Mouse (Mus musculus) megakaryocyte-erythroid progenitor cell, adult 5-6 weeks (primary cell): ENCODE results near the gene Nab2. TPM values are rescaled to one million over a fixed set of nuclear protein-coding genes. Genes with fewer than 3 reads are reported as not detected.
"Not testable (repeated sequence)": the region's sequence is repeated elsewhere in the genome, so short reads cannot be mapped to it uniquely, and the experiment has no call there.

Source experiments
- ATAC-seq: replicated peaks from 2 replicates; pipeline ENCODE4 v1.8.0; 2016; ENCODE audit warnings: mild to moderate bottlenecking, inconsistent platforms; ENCODE audit not compliant: severe bottlenecking, poor library complexity, low FRiP score, low TSS enrichment
- total RNA-seq, 2 experiments: library from RNA; stranded (forward) in 1 of 2; stranded (reverse) in 1 of 2; fragments of 200-1000, 215-1000 nt in 1 of 2; fragments of >200 nt in 1 of 2; fragmentation: Nextera tagmentation in 1 of 2; gene quantifications; 2 replicates each; pipeline ENCODE4 v1.2.3; 2014 to 2017

The Nab2 gene
- total RNA-seq, 2 experiments from 2014 or later = 2.2 TPM; not detected in 1

GRCm38 (mm10) chr10:127674794-127675522, 6.6 kb upstream of the Nab2 start:
- peak; percentile 67 for ATAC-seq

- no peak for ATAC-seq
These were observed 5.8 kb upstream of the Nab2 start for GRCm38 (mm10) chr10:127674046-127674655.

GRCm38 (mm10) chr10:127671276-127671675, 2.9 kb upstream of the Nab2 start:
- ATAC-seq = no peak

GRCm38 (mm10) chr10:127670185-127670584, 1.8 kb upstream of the Nab2 start:
- no peak for ATAC-seq

- no peak for ATAC-seq
These were observed 802 bp upstream of the Nab2 start for GRCm38 (mm10) chr10:127669170-127669569.

- no peak for ATAC-seq
These were observed 887 bp downstream of the Nab2 start for GRCm38 (mm10) chr10:127667269-127668092.

GRCm38 (mm10) chr10:127666501-127667268, 1.7 kb downstream of the Nab2 start, which contains the start of gene Nemp1:
TSS of gene Nemp1 (plus strand) at chr10:127666901.
- ATAC-seq = no peak

GRCm38 (mm10) chr10:127665366-127666181, 2.8 kb downstream of the Nab2 start:
- ATAC-seq = no peak

- ATAC-seq = no peak
These were observed 3.5 kb downstream of the Nab2 start for GRCm38 (mm10) chr10:127664891-127665290.

- ATAC-seq = no peak
These were observed 4.2 kb downstream of the Nab2 start for GRCm38 (mm10) chr10:127664166-127664565.

- no peak for ATAC-seq
These were observed 4.8 kb downstream of the Nab2 start for GRCm38 (mm10) chr10:127663590-127663989.

- peak; percentile 12; the same call in 1 of the 2 replicates for ATAC-seq
These were observed 5.6 kb downstream of the Nab2 start for GRCm38 (mm10) chr10:127662666-127663253.

GRCm38 (mm10) chr10:127661915-127662663, 6.3 kb downstream of the Nab2 start:
- peak; percentile 46 for ATAC-seq

GRCm38 (mm10) chr10:127661291-127661914, 7.0 kb downstream of the Nab2 start:
- no peak for ATAC-seq

- no peak for ATAC-seq
These were observed 8.8 kb downstream of the Nab2 start for GRCm38 (mm10) chr10:127659551-127659950.

- ATAC-seq = no peak
These were observed 10.3 kb downstream of the Nab2 start for GRCm38 (mm10) chr10:127658076-127658475.

GRCm38 (mm10) chr10:127657617-127658016, 10.8 kb downstream of the Nab2 start:
- not testable (repeated sequence) for ATAC-seq
